ENCODE assay signal across 9 mouse cellular contexts in genomic region chr10:58713855-58714788, GRCm38 (mm10). TPM values are rescaled to one million over a fixed set of nuclear protein-coding genes. Genes with fewer than 3 reads are reported as not detected.
DNase-seq lines count a peak whose midpoint lies in the region; ATAC-seq and TF ChIP-seq lines count a peak whose summit lies in the region.
"Had no signal": no experiment of that assay in that cellular context is flagged by ENCODE, and none has a peak within 500 bp of the region (broad histone marks: within the 10 kb centered on the region; RNA-seq: fewer than 3 reads in every experiment).

No protein-coding gene starts in this region.

- TF ChIP-seq CTCF in kidney, adult 2 months (conservative IDR thresholded peaks at IDR 0.05; ENCODE audit: insufficient read depth, insufficient read length, low read depth, low read length), result no peak
- no peak for TF ChIP-seq CTCF in brain, embryonic 14.5 days (IDR thresholded peaks at IDR 0.05; ENCODE audit: borderline replicate concordance, extremely low read depth, insufficient read depth, insufficient read length)
- no peak for TF ChIP-seq CTCF in heart, postnatal 0 days (IDR thresholded peaks at IDR 0.05; ENCODE audit: low read depth)
- no peak for TF ChIP-seq CTCF in olfactory bulb, adult 2 months (IDR thresholded peaks at IDR 0.05; ENCODE audit: insufficient read depth, low read depth, low read length)

- H3K4me1 ChIP-seq in kidney, adult 2 months (ENCODE audit: control insufficient read depth, insufficient read depth, low read length), result no peaks in the 10 kb centered on the region
- no peaks in the 10 kb centered on the region for H3K4me1 ChIP-seq in heart, postnatal 0 days (ENCODE audit: control insufficient read depth, insufficient read depth)
- H3K4me1 ChIP-seq in limb, embryonic 15.5 days, result peaks cover 11% of the 10 kb centered on the region; the same call in 1 of the 2 replicates
- peaks cover 4% of the 10 kb centered on the region; the same call in 1 of the 2 replicates for H3K4me1 ChIP-seq in olfactory bulb, adult 2 months (ENCODE audit: control insufficient read depth, insufficient read depth, low read length)

- no peak for DNase-seq in kidney, adult 2 months
- no peak for DNase-seq in kidney, adult 18-20 months
- DNase-seq in brain, embryonic 14.5 days (ENCODE audit: low read depth), result peak; percentile 53
- DNase-seq in heart, postnatal 0 days (ENCODE audit: low spot score), result no peak
- DNase-seq in ovary, adult 18-20 months (ENCODE audit: low spot score), result no peak
- no peak for DNase-seq in cerebellum, adult 11 months

- H3K9ac ChIP-seq in heart, postnatal 0 days (replicated peaks; ENCODE audit: low read depth, low read length), result no peak overlapping the region
- H3K9ac ChIP-seq in limb, embryonic 15.5 days, result no peak overlapping the region

- H3K4me3 ChIP-seq in kidney, adult 2 months (ENCODE audit: insufficient read depth, low read depth, low read length), result peak overlapping the region; percentile 32
- peak overlapping the region; percentile 14 for H3K4me3 ChIP-seq in heart, postnatal 0 days (ENCODE audit: low read depth, low read length)
- peak overlapping the region; percentile 25 for H3K4me3 ChIP-seq in limb, embryonic 15.5 days
- H3K4me3 ChIP-seq in olfactory bulb, adult 2 months (ENCODE audit: insufficient read depth, low read depth, low read length), result peak overlapping the region; percentile 13; the same call in 1 of the 2 replicates

- no peak for TF ChIP-seq POLR2A in kidney, adult 2 months (IDR thresholded peaks at IDR 0.05; ENCODE audit: low read depth, low read length)
- no peak for TF ChIP-seq POLR2A in brain, embryonic 14.5 days (IDR thresholded peaks at IDR 0.05; ENCODE audit: borderline replicate concordance, extremely low read depth, insufficient read depth, insufficient read length, poor library complexity, severe bottlenecking)
- no peak for TF ChIP-seq POLR2A in olfactory bulb, adult 2 months (IDR thresholded peaks at IDR 0.05; ENCODE audit: insufficient read depth, low read depth, low read length)

- no peak for TF ChIP-seq EP300 in heart, postnatal 0 days (IDR thresholded peaks at IDR 0.05; ENCODE audit: low read depth)

- WGBS in kidney, adult 2 months, result 8% methylated on average over 24 of the region's 24 CpGs
- 24% methylated on average over 24 of the region's 24 CpGs for WGBS in heart, postnatal 0 days
- 20% methylated on average over 24 of the region's 24 CpGs for WGBS in limb, embryonic 15.5 days
- 18% methylated on average over 24 of the region's 24 CpGs for WGBS in olfactory bulb, adult 2 months

- H3K4me2 ChIP-seq in heart, postnatal 0 days (ENCODE audit: low read depth, low read length), result peak overlapping the region; percentile 57
- peak overlapping the region; percentile 42 for H3K4me2 ChIP-seq in limb, embryonic 15.5 days

- H3K9me3 ChIP-seq in heart, postnatal 0 days (replicated peaks; ENCODE audit: control insufficient read depth, low read length), result no peaks in the 10 kb centered on the region
- H3K9me3 ChIP-seq in limb, embryonic 15.5 days, result no peaks in the 10 kb centered on the region; the same call in 1 of the 2 replicates

- no peaks in the 10 kb centered on the region for H3K27me3 ChIP-seq in kidney, adult 2 months (replicated peaks; ENCODE audit: control insufficient read depth, insufficient read depth, low read length)
- H3K27me3 ChIP-seq in heart, postnatal 0 days (ENCODE audit: control insufficient read depth, insufficient read depth, low read length), result no peaks in the 10 kb centered on the region
- no peaks in the 10 kb centered on the region for H3K27me3 ChIP-seq in limb, embryonic 15.5 days

- H3K36me3 ChIP-seq in kidney, adult 2 months (ENCODE audit: control insufficient read depth, insufficient read depth, low read length), result no peaks in the 10 kb centered on the region
- no peaks in the 10 kb centered on the region for H3K36me3 ChIP-seq in heart, postnatal 0 days (replicated peaks; ENCODE audit: control insufficient read depth, insufficient read depth, low read length)
- no peaks in the 10 kb centered on the region for H3K36me3 ChIP-seq in limb, embryonic 15.5 days

- ATAC-seq in heart, postnatal 0 days (ENCODE audit: insufficient read depth, low read depth), result no peak
- ATAC-seq in limb, embryonic 15.5 days (ENCODE audit: insufficient number of reproducible peaks, low FRiP score, low TSS enrichment, low read depth), result no peak

- H3K27ac ChIP-seq in kidney, adult 2 months (ENCODE audit: insufficient read depth, low read depth, low read length), result no peak overlapping the region
- no peak overlapping the region for H3K27ac ChIP-seq in heart, postnatal 0 days (ENCODE audit: low read depth)
- no peak overlapping the region for H3K27ac ChIP-seq in limb, embryonic 15.5 days
- no peak overlapping the region for H3K27ac ChIP-seq in olfactory bulb, adult 2 months (ENCODE audit: insufficient read depth, low read depth, low read length)

RNA-seq across cellular contexts. Expression of gene Gm17542, which starts 3.9 kb away (rescaled TPM):
- not detected in 2 replicates for polyA plus RNA-seq in kidney, adult 2 months (2012; rRNA removed)
- polyA plus RNA-seq in brain, embryonic 14.5 days (2012; rRNA removed), result not detected in 2 replicates
- not detected in 2 replicates for total RNA-seq in heart, postnatal 0 days (2014; rRNA removed; ENCODE audit: low replicate concordance)
- not detected in 2 replicates for polyA plus RNA-seq in heart, postnatal 0 days (2015; fragmentation: Nextera tagmentation; extraction: Ambion mirVana)
- polyA plus RNA-seq in limb, embryonic 15.5 days (2015; fragmentation: Nextera tagmentation; extraction: Ambion mirVana), result not detected in 2 replicates
- polyA plus RNA-seq in olfactory bulb, adult 2 months (2012; ENCODE audit: insufficient read depth, insufficient read length, low replicate concordance, missing spikeins), result not detected in 2 replicates
- total RNA-seq: left cerebral cortex, adult 8-10 months had no signal

RNA-seq across cellular contexts. Expression of gene Edar, which starts 38.7 kb away (rescaled TPM):
- polyA plus RNA-seq in kidney, adult 2 months (2012; rRNA removed), result 0.33 and 0.64 TPM in 2 replicates
- 0.67 and 0.97 TPM in 2 replicates for polyA plus RNA-seq in brain, embryonic 14.5 days (2012; rRNA removed)
- total RNA-seq in heart, postnatal 0 days (2014; rRNA removed; ENCODE audit: low replicate concordance), result 0.08 TPM in 1 of 2 replicates, not detected in the other
- not detected in 2 replicates for polyA plus RNA-seq in heart, postnatal 0 days (2015; fragmentation: Nextera tagmentation; extraction: Ambion mirVana)
- 2.6 and 3.4 TPM in 2 replicates for polyA plus RNA-seq in limb, embryonic 15.5 days (2015; fragmentation: Nextera tagmentation; extraction: Ambion mirVana)
- polyA plus RNA-seq in olfactory bulb, adult 2 months (2012; ENCODE audit: insufficient read depth, insufficient read length, low replicate concordance, missing spikeins), result not detected in 2 replicates
